8 mouse cellular contexts compared by ENCODE assay signal in genomic region chr16:94227328-94228018, GRCm38 (mm10).
DNase-seq lines count a peak whose midpoint lies in the region; ATAC-seq and TF ChIP-seq lines count a peak whose summit lies in the region.

No protein-coding gene starts in this region.

- POLR2A ChIA-PET in Patski (lab: Charles Lee) = no interaction called here

- H3K36me3 ChIP-seq in forebrain, postnatal 0 days (ENCODE audit: insufficient read depth) = no peaks in the 10 kb centered on the region
- H3K36me3 ChIP-seq in hindbrain, embryonic 15.5 days = no peaks in the 10 kb centered on the region
- H3K36me3 ChIP-seq in limb, embryonic 10.5 days = peaks cover 7% of the 10 kb centered on the region; the same call in 1 of the 2 replicates
- H3K36me3 ChIP-seq in intestine, embryonic 16.5 days (ENCODE audit: control insufficient read depth, insufficient read depth, low read length) = no peaks in the 10 kb centered on the region

- no peaks in the 10 kb centered on the region for H3K27me3 ChIP-seq in Patski
- no peaks in the 10 kb centered on the region for H3K27me3 ChIP-seq in forebrain, postnatal 0 days (ENCODE audit: insufficient read depth, low read length)
- H3K27me3 ChIP-seq in hindbrain, embryonic 15.5 days = peaks cover 78% of the 10 kb centered on the region
- peaks cover 72% of the 10 kb centered on the region for H3K27me3 ChIP-seq in limb, embryonic 10.5 days (ENCODE audit: low read depth, poor library complexity, severe bottlenecking)
- H3K27me3 ChIP-seq in intestine, embryonic 16.5 days (replicated peaks; ENCODE audit: control insufficient read depth, insufficient read depth, low read length) = no peaks in the 10 kb centered on the region

- TF ChIP-seq CTCF in Patski (IDR thresholded peaks at IDR 0.05) = no peak
- no peak for TF ChIP-seq CTCF in forebrain, postnatal 0 days (IDR thresholded peaks at IDR 0.05; ENCODE audit: low read depth)

- H3K9ac ChIP-seq in forebrain, postnatal 0 days = no peak overlapping the region
- H3K9ac ChIP-seq in hindbrain, embryonic 15.5 days = no peak overlapping the region
- no peak overlapping the region for H3K9ac ChIP-seq in intestine, embryonic 16.5 days (ENCODE audit: low read depth, low read length)

- peak; percentile 62 for DNase-seq in Patski (ENCODE audit: low read depth, low spot score)
- peak; percentile 60 for DNase-seq in cerebellum, adult 8-10 months
- peak; percentile 73 for DNase-seq in forebrain, postnatal 0 days
- DNase-seq in limb, embryonic 10.5 days (ENCODE audit: low spot score) = peak; percentile 89
- DNase-seq in retina, postnatal 7 days (ENCODE audit: low read depth, low spot score) = peak; percentile 42
- no peak for DNase-seq in adrenal gland, postnatal 36 days

- in situ Hi-C loops in Patski (cut with MboI; ENCODE audit: low pct_unique_long_range_greater_than_20kb) = no loop called here

- no peak for ATAC-seq in Patski
- ATAC-seq in forebrain, postnatal 0 days = peak; percentile 81
- peak; percentile 90 for ATAC-seq in hindbrain, embryonic 15.5 days (ENCODE audit: low FRiP score, low read depth)
- no peak for ATAC-seq in intestine, embryonic 16.5 days

- H3K4me3 ChIP-seq in forebrain, postnatal 0 days (ENCODE audit: low read depth, low read length) = no peak overlapping the region
- no peak overlapping the region for H3K4me3 ChIP-seq in hindbrain, embryonic 15.5 days
- 0 out of 2 replicates have a peak overlapping the region, but pooled peaks have one; percentile 3 for H3K4me3 ChIP-seq in limb, embryonic 10.5 days
- no peak overlapping the region for H3K4me3 ChIP-seq in intestine, embryonic 16.5 days (ENCODE audit: low read length)

- CTCF ChIA-PET in Patski (lab: Charles Lee) = no interaction called here

- 9% methylated on average over 18 of the region's 18 CpGs for WGBS in forebrain, postnatal 0 days
- 9% methylated on average over 18 of the region's 18 CpGs for WGBS in hindbrain, embryonic 15.5 days
- WGBS in limb, embryonic 10.5 days = 16% methylated on average over 18 of the region's 18 CpGs
- WGBS in intestine, embryonic 16.5 days = 61% methylated on average over 18 of the region's 18 CpGs

- H3K27ac ChIP-seq in forebrain, postnatal 0 days (ENCODE audit: low read depth, low read length) = no peak overlapping the region
- no peak overlapping the region for H3K27ac ChIP-seq in hindbrain, embryonic 15.5 days (replicated peaks)
- H3K27ac ChIP-seq in limb, embryonic 10.5 days = peak overlapping the region; percentile 73
- no peak overlapping the region for H3K27ac ChIP-seq in intestine, embryonic 16.5 days (ENCODE audit: low read length)

- H3K4me2 ChIP-seq in forebrain, postnatal 0 days (ENCODE audit: low read depth) = no peak overlapping the region
- H3K4me2 ChIP-seq in hindbrain, embryonic 15.5 days = peak overlapping the region; percentile 16
- no peak overlapping the region for H3K4me2 ChIP-seq in intestine, embryonic 16.5 days (ENCODE audit: low read depth, low read length)

- no peaks in the 10 kb centered on the region for H3K4me1 ChIP-seq in forebrain, postnatal 0 days (ENCODE audit: insufficient read depth)
- peaks cover 9% of the 10 kb centered on the region for H3K4me1 ChIP-seq in hindbrain, embryonic 15.5 days (replicated peaks)
- peaks cover 65% of the 10 kb centered on the region for H3K4me1 ChIP-seq in limb, embryonic 10.5 days
- peaks cover 5% of the 10 kb centered on the region; the same call in 1 of the 2 replicates for H3K4me1 ChIP-seq in intestine, embryonic 16.5 days (ENCODE audit: control insufficient read depth, insufficient read depth, low read length)

- no peaks in the 10 kb centered on the region for H3K9me3 ChIP-seq in forebrain, postnatal 0 days (ENCODE audit: low read length)
- H3K9me3 ChIP-seq in hindbrain, embryonic 15.5 days = no peaks in the 10 kb centered on the region
- no peaks in the 10 kb centered on the region for H3K9me3 ChIP-seq in limb, embryonic 10.5 days (replicated peaks)
- H3K9me3 ChIP-seq in intestine, embryonic 16.5 days (ENCODE audit: control insufficient read depth, low read length) = no peaks in the 10 kb centered on the region

Comparison
In these comparisons a context has a peak if more than half of its experiments do, and no peak if none do; other contexts are left out.
1. ATAC-seq: peak in forebrain, postnatal 0 days (single experiment) and hindbrain, embryonic 15.5 days (single experiment); none in Patski (single experiment) and intestine, embryonic 16.5 days (single experiment).
2. DNase-seq: peak in Patski (single experiment), cerebellum, adult 8-10 months (single experiment), forebrain, postnatal 0 days (single experiment), limb, embryonic 10.5 days (single experiment) and retina, postnatal 7 days (single experiment); none in adrenal gland, postnatal 36 days (0 of 2).